ENCODE assay signal across 25 mouse cellular contexts in the genomic region with DNA sequence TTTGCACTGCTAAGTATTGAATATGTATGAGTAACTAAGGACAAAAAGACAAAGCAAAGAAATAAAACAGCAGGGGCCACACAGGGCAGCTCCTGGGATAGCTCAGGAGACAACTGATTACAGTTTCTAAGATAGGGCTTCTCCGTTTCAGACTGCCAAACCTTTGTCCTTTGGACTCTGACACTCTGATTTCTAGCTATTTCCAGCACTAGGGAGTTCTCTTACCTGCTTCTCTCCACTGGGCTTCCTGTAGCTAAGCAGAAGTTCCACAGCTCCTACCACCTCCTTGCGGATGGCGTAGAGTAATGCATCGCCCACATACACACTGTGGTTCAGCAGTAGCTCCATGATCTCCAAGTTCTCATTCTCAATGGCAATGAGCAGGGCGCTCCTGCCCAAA.
"Had no signal": no experiment of that assay in that cellular context is flagged by ENCODE, and none has a peak within 500 bp of the region (broad histone marks: within the 10 kb centered on the region; RNA-seq: fewer than 3 reads in every experiment).

No protein-coding gene starts in this region.

- H3K27ac ChIP-seq: gastrocnemius, adult 2 months; heart, adult 2 months; heart, embryonic 13.5 days; heart, embryonic 15.5 days; hindbrain, embryonic 13.5 days; hindbrain, embryonic 15.5 days; left cerebral cortex, adult 2 months; limb, embryonic 10.5 days; limb, embryonic 12.5 days; liver, embryonic 13.5 days; liver, embryonic 15.5 days had no signal

- H3K9ac ChIP-seq: heart, embryonic 13.5 days; heart, embryonic 15.5 days; hindbrain, embryonic 13.5 days; hindbrain, embryonic 15.5 days; limb, embryonic 12.5 days; liver, embryonic 13.5 days; liver, embryonic 15.5 days; liver, postnatal 0 days had no signal

- DNase-seq: gastrocnemius, adult 2 months; gastrocnemius, postnatal 14 days; gastrocnemius, postnatal 36 days; heart, adult 11 months; heart, adult 2 months; heart, postnatal 14 days; heart, postnatal 36 days; kidney, adult 11 months; kidney, adult 8-10 months; kidney, postnatal 14 days; layer of hippocampus, adult 9-11 months; layer of hippocampus, postnatal 36 days; liver; liver, embryonic 13.5 days; liver, postnatal 0 days had no signal

- H3K4me2 ChIP-seq: heart, embryonic 11.5 days; heart, embryonic 13.5 days; heart, embryonic 15.5 days; hindbrain, embryonic 13.5 days; hindbrain, embryonic 15.5 days; limb, embryonic 12.5 days; liver, embryonic 13.5 days; liver, embryonic 15.5 days had no signal

- ATAC-seq: inflammation-experienced regulatory T-cells, adult 6 months; liver, postnatal 0 days had no signal

- H3K36me3 ChIP-seq: heart, embryonic 13.5 days; heart, embryonic 15.5 days; hindbrain, embryonic 13.5 days; hindbrain, embryonic 15.5 days; limb, embryonic 10.5 days; limb, embryonic 12.5 days; liver, embryonic 13.5 days; liver, embryonic 15.5 days had no signal

- H3K9me3 ChIP-seq: heart, embryonic 13.5 days; heart, embryonic 15.5 days; hindbrain, embryonic 13.5 days; hindbrain, embryonic 15.5 days; limb, embryonic 10.5 days; limb, embryonic 12.5 days; liver, embryonic 13.5 days; liver, embryonic 15.5 days had no signal

- H3K4me1 ChIP-seq: heart, embryonic 13.5 days; heart, embryonic 15.5 days; hindbrain, embryonic 13.5 days; hindbrain, embryonic 15.5 days; limb, embryonic 10.5 days; limb, embryonic 12.5 days; liver, embryonic 13.5 days; liver, embryonic 15.5 days had no signal

- H3K4me3 ChIP-seq: gastrocnemius, adult 2 months; heart, adult 2 months; heart, embryonic 13.5 days; heart, embryonic 15.5 days; hindbrain, embryonic 13.5 days; hindbrain, embryonic 15.5 days; left cerebral cortex, adult 2 months; limb, embryonic 10.5 days; limb, embryonic 12.5 days; liver, embryonic 13.5 days; liver, embryonic 15.5 days had no signal

- H3K27me3 ChIP-seq: heart, embryonic 13.5 days; heart, embryonic 15.5 days; hindbrain, embryonic 13.5 days; hindbrain, embryonic 15.5 days; liver, embryonic 13.5 days; liver, embryonic 15.5 days had no signal
